Mouse (Mus musculus) liver, adult 2 months (tissue): ENCODE data around the gene Abhd12. TPM values are rescaled to one million over a fixed set of nuclear protein-coding genes. Genes with fewer than 3 reads are reported as not detected.
A peak's percentile ranks its signal among the peaks of the same experiment; 100 is the strongest.

Source experiments
- DNase-seq: peaks from one replicate; pipeline ENCODE4 v3.0.0-alpha.2; 2011; ENCODE audit warnings: low read depth, low spot score; ENCODE audit errors: extremely low read depth
- H3K27ac ChIP-seq: fragments of 200-500 bp; replicated peaks from 2 replicates; pipeline ENCODE4 v1.5.1; 2012; ENCODE audit warnings: low read depth, mild to moderate bottlenecking, control low read depth, inconsistent platforms, low read length; ENCODE audit not compliant: insufficient read depth
- H3K27me3 ChIP-seq: fragments of 200-500 bp; 2 replicates; pipeline ENCODE4 v1.6.1; 2012; ENCODE audit warnings: mild to moderate bottlenecking, moderate library complexity, low read length, inconsistent platforms; ENCODE audit not compliant: control insufficient read depth, insufficient read depth
- H3K36me3 ChIP-seq: fragments of 200-500 bp; 2 replicates; pipeline ENCODE4 v1.6.1; 2012; ENCODE audit warnings: low read length, inconsistent platforms; ENCODE audit not compliant: control insufficient read depth, insufficient read depth
- H3K4me1 ChIP-seq: fragments of 200-500 bp; 2 replicates; pipeline ENCODE4 v1.6.1; 2011; ENCODE audit warnings: low read length; ENCODE audit not compliant: control insufficient read depth, insufficient read depth
- H3K4me3 ChIP-seq: fragments of 200-500 bp; 2 replicates; pipeline ENCODE4 v1.5.1; 2011; ENCODE audit warnings: low read depth, mild to moderate bottlenecking, control low read depth, low read length, moderate library complexity; ENCODE audit not compliant: insufficient read depth
- H3K79me2 ChIP-seq: fragments of 200-500 bp; 2 replicates; pipeline ENCODE4 v1.6.1; 2012; ENCODE audit warnings: inconsistent platforms, mild to moderate bottlenecking, low read length, moderate library complexity; ENCODE audit not compliant: control insufficient read depth, insufficient read depth
- H3K9ac ChIP-seq: fragments of 200-500 bp; 2 replicates; pipeline ENCODE4 v1.6.1; 2012; ENCODE audit warnings: low read depth, mild to moderate bottlenecking, control low read depth, inconsistent platforms, low read length
- CTCF ChIP-seq: fragments of 200-500 bp; IDR thresholded peaks from 2 replicates; pipeline ENCODE4 v1.5.1; 2011; ENCODE audit warnings: low read depth, low read length, control low read depth
- POLR2A ChIP-seq: fragments of 200-500 bp; IDR thresholded peaks from 2 replicates; pipeline ENCODE4 v1.6.1; 2011; ENCODE audit warnings: low read length, control low read depth; ENCODE audit not compliant: insufficient read depth; ENCODE audit errors: extremely low read depth
- WGBS: fragments of 180-500 bp; shearing (Covaris S2); methylation state at CpG from one replicate; pipeline ENCODE4 v1.1.7; 2018; 5-methylcytosine and 5-hydroxymethylcytosine counted together
- polyA plus RNA-seq: library from polyadenylated mRNA; depleted of rRNA; stranded (reverse); fragments of >200 nt; gene quantifications from 2 replicates; pipeline ENCODE4 v1.2.3, GENCODE M21; 2012
- total RNA-seq: library from RNA; depleted of rRNA; stranded (reverse); fragments of >200 nt; gene quantifications from 2 replicates; pipeline ENCODE4 v1.2.3, GENCODE M21; 2014

Abhd12 gene
- total and polyA plus RNA-seq, 2 experiments = 26.3 to 33.4 TPM

DNA sequence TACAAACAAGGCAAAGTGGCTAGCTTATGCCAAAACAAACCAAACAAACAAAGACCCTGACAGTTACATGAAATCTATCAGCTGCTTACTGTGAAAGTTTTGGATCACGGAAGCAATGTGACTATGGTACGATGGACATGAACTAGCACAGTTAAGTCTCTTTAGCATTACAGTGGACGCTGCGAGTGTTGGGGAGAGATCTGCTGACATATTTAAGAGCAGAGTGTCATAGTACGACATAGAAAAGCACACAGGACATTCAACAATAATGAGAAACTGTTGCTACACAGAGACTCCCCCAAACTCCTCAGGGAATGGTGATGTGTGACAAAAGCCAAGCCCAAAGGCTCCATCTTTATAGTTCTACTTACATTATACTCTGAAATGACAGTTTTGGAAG lies 39.5 kb upstream of the Abhd12 start:
- no peak overlapping the region for H3K9ac ChIP-seq
- no peak for TF ChIP-seq POLR2A
- TF ChIP-seq CTCF = no peak
- no peak overlapping the region for H3K27ac ChIP-seq
- DNase-seq = no peak
- H3K79me2 ChIP-seq = no peaks in the 10 kb centered on the region
- H3K27me3 ChIP-seq = no peaks in the 10 kb centered on the region
- H3K4me3 ChIP-seq = no peak overlapping the region
- H3K4me1 ChIP-seq = no peaks in the 10 kb centered on the region
- H3K36me3 ChIP-seq = no peaks in the 10 kb centered on the region
- 92% methylated on average over 5 of the region's 5 CpGs for WGBS

- Histone ChIP-seq H3K4me3 (no peak overlapping the region), H3K79me2 (no peaks in the 10 kb centered on the region), H3K36me3 (no peaks in the 10 kb centered on the region), H3K27me3 (no peaks in the 10 kb centered on the region), H3K27ac (no peak overlapping the region), H3K4me1 (no peaks in the 10 kb centered on the region), H3K9ac (no peak overlapping the region)
- TF ChIP-seq CTCF (no peak), POLR2A (no peak)
- 92% methylated on average over 4 of the region's 4 CpGs for WGBS
- no peak for DNase-seq
Observed at GRCm38 (mm10) chr2:150934659-150935058, 30.1 kb upstream of the Abhd12 start.

- no peak for TF ChIP-seq POLR2A
- no peak for TF ChIP-seq CTCF
- no peak for DNase-seq
- Histone ChIP-seq H3K27ac (no peak overlapping the region), H3K9ac (no peak overlapping the region), H3K4me1 (no peaks in the 10 kb centered on the region), H3K4me3 (no peak overlapping the region), H3K27me3 (no peaks in the 10 kb centered on the region), H3K79me2 (no peaks in the 10 kb centered on the region), H3K36me3 (no peaks in the 10 kb centered on the region)
- WGBS = 85% methylated on average over 19 of the region's 19 CpGs
Observed at GRCm38 (mm10) chr2:150933482-150933881, 28.9 kb upstream of the Abhd12 start.

- no peak overlapping the region for H3K4me3 ChIP-seq
- no peaks in the 10 kb centered on the region for H3K79me2 ChIP-seq
- no peak overlapping the region for H3K9ac ChIP-seq
- TF ChIP-seq POLR2A (no peak), CTCF (no peak)
- no peak overlapping the region for H3K27ac ChIP-seq
- no peaks in the 10 kb centered on the region for H3K4me1 ChIP-seq
- WGBS = 78% methylated on average over 3 of the region's 3 CpGs
- H3K36me3 ChIP-seq = no peaks in the 10 kb centered on the region
- no peaks in the 10 kb centered on the region for H3K27me3 ChIP-seq
- no peak for DNase-seq
Observed at GRCm38 (mm10) chr2:150930806-150931205, 26.3 kb upstream of the Abhd12 start.

DNA sequence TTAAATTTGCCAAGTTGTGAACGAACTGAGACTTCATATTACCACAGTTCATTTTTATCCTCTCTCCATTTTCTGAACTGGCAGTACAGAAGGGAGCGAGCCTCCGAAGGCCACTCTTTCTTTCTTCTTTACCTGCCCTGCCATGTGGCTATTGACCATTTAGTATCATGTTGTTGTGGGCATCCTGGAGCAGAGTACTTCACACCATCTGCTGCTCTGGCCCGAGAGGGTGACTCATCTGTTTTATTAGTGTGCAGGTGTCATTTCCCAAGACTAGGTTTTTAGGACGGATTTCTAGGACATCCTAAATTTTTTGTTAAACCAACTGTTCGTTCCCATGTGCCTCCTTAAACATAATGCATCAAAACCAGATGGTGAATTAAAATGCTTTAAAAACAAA lies 24.6 kb upstream of the Abhd12 start:
- Histone ChIP-seq H3K27ac (no peak overlapping the region), H3K4me1 (no peaks in the 10 kb centered on the region)
- 91% methylated on average over 6 of the region's 6 CpGs for WGBS

DNA sequence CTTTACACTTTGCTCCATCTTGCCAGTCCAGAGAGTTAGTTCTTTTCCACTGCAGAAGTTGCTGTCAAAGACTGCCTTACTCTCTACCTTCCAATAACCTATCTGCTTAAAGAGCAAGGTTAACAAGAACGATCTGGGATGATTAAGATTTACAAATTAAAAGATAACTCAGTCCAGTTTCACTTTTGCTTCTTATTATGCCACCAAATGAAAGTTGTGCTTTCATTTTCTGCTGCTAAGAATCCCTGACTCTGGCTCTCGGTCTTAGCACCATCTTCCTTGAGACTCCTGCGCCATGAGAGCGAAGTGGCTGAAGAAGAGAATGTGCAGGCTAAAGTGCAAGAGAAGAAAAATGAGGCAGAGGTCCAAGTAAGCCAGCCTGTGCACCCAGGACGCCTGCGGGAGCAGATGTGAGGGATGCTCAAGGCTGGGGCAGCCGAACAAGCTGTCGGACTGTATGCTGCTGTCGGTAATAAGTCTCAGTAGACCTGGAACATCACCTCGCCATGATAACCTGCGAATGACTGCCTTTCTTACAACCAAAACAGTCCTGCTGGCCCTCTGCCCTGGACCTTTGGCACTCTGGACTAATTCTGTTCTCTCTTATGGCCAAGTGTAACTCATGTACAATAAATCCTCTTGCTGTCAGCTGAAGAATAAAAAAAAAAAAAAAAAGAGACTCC lies 22.6 kb upstream of the Abhd12 start:
- DNase-seq = peak; percentile 17
- Histone ChIP-seq H3K4me3 (no peak overlapping the region), H3K4me1 (peaks cover 2% of the 10 kb centered on the region; the same call in 1 of the 2 replicates), H3K27me3 (no peaks in the 10 kb centered on the region), H3K9ac (no peak overlapping the region), H3K36me3 (no peaks in the 10 kb centered on the region), H3K27ac (no peak overlapping the region), H3K79me2 (no peaks in the 10 kb centered on the region)
- WGBS = 87% methylated on average over 11 of the region's 11 CpGs
- TF ChIP-seq POLR2A (no peak), CTCF (no peak)

More for the DNA sequence above, 24.6 kb upstream of the Abhd12 start:
- H3K9ac ChIP-seq = no peak overlapping the region
- no peaks in the 10 kb centered on the region for H3K79me2 ChIP-seq
- H3K4me3 ChIP-seq = no peak overlapping the region
- no peaks in the 10 kb centered on the region for H3K36me3 ChIP-seq
- DNase-seq = no peak
- TF ChIP-seq CTCF = no peak
- TF ChIP-seq POLR2A = no peak
- H3K27me3 ChIP-seq = no peaks in the 10 kb centered on the region
